Mouse (Mus musculus) left cerebral cortex, adult 2 months (tissue): ENCODE results near the gene Zbtb38. TPM values are rescaled to one million over a fixed set of nuclear protein-coding genes. Genes with fewer than 3 reads are reported as not detected.

Source experiments
- DNase-seq, 2 experiments: peaks; one replicate each; pipeline ENCODE4 v3.0.0; 2021 to 2022; ENCODE audit warnings: low spot score in 2 of 2, mixed read lengths in 1 of 2; ENCODE audit errors: extremely low spot score in 1 of 2
- H3K27ac ChIP-seq: fragments of 200-600 bp; 2 replicates; pipeline ENCODE4 v1.8.1; 2022
- H3K4me3 ChIP-seq: fragments of 200-600 bp; 2 replicates; pipeline ENCODE4 v1.8.1; 2022
- CTCF ChIP-seq: fragments of 200-600 bp; IDR thresholded peaks from 2 replicates; pipeline ENCODE4 v1.8.1; 2022; ENCODE audit warnings: antibody characterized with exemption, mild to moderate bottlenecking, moderate library complexity
- intact Hi-C: fragments of 180-260 bp; cut with DNase I; formaldehyde crosslinking; loops from one replicate; pipeline ENCODE4 v1.15.1; 2025
- total RNA-seq, 2 experiments: library from RNA; stranded (reverse); gene quantifications; 2 replicates each; pipeline ENCODE4 v1.2.3; 2021

The Zbtb38 gene
- total RNA-seq, 2 experiments from 2014 or later = 64.2 to 68.6 TPM

GRCm38 (mm10) chr9:96756638-96757435 lies 4.2 kb upstream of the Zbtb38 start:
- TF ChIP-seq CTCF = no peak
- intact Hi-C loops = loop anchor here (5.0 kb wide), 1 partner anchor 65 kb away; no protein-coding TSS in a partner anchor
- DNase-seq = no peak
- Histone ChIP-seq H3K27ac (no peak overlapping the region), H3K4me3 (no peak overlapping the region)

GRCm38 (mm10) chr9:96755761-96756160 lies 3.1 kb upstream of the Zbtb38 start:
- no peak for TF ChIP-seq CTCF
- DNase-seq = no peak
- no peak overlapping the region for H3K4me3 ChIP-seq
- intact Hi-C loops = loop anchor here (5.0 kb wide), 1 partner anchor 63 kb away; no protein-coding TSS in a partner anchor
- no peak overlapping the region for H3K27ac ChIP-seq

DNA sequence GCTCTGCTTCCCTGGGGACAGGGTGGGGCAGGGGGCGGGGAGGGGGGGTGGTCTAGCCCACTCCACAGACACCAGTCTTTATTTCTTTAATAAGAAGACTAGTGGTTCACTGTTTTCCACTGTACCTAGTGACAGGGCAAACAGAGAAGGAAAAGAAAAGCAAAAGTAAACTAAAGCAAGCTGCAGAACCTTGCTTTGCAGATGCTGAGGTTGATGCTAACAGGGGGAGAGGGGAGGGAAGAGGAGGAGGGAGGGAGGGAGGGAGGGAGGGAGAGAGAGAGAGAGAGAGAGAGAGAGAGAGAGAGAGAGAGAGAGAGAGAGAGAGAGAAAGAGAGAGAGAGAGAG lies 2.0 kb upstream of the Zbtb38 start:
- Histone ChIP-seq H3K4me3 (no peak overlapping the region), H3K27ac (no peak overlapping the region)
- intact Hi-C loops = no loop called here
- no peak for TF ChIP-seq CTCF
- DNase-seq = no peak

DNA sequence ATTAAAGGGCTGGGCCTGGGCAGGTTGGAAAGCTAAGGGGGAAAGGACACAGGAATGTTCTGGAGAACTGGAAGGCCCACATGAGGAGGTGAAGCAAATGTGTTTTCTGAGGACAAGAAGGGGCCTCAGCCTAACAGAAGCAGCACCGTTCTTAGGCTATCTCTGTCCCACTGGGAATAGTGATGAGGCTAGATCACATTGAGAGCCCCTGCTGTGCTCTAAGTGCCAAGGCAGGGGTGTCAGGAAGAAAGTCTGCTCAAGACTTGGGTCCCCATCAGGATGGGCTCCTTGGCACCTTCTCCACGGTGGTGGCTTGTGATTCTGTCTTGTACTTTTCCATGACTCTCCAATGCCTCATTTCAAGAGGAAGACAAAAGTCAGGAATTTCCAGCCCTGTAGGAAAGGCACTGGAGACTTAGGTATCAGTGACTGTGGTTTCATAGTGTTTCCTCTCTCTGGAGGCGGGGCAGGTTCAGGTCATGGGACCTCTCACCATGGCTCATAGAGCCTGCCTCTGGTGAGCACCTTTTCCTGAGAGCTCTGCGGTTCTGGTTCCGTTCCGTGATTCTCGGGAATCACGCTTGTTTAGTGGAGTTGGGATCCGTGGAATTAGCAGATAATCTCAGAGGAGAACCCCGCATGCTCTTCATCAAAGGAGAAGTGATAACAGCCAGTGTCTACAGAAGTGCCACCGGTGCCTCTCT lies 1.4 kb upstream of the Zbtb38 start:
- Histone ChIP-seq H3K4me3 (no peak overlapping the region), H3K27ac (no peak overlapping the region)
- TF ChIP-seq CTCF = no peak
- no peak for DNase-seq
- intact Hi-C loops = no loop called here

- intact Hi-C loops = no loop called here
These were observed 761 bp upstream of the Zbtb38 start for GRCm38 (mm10) chr9:96753392-96753791.

DNA sequence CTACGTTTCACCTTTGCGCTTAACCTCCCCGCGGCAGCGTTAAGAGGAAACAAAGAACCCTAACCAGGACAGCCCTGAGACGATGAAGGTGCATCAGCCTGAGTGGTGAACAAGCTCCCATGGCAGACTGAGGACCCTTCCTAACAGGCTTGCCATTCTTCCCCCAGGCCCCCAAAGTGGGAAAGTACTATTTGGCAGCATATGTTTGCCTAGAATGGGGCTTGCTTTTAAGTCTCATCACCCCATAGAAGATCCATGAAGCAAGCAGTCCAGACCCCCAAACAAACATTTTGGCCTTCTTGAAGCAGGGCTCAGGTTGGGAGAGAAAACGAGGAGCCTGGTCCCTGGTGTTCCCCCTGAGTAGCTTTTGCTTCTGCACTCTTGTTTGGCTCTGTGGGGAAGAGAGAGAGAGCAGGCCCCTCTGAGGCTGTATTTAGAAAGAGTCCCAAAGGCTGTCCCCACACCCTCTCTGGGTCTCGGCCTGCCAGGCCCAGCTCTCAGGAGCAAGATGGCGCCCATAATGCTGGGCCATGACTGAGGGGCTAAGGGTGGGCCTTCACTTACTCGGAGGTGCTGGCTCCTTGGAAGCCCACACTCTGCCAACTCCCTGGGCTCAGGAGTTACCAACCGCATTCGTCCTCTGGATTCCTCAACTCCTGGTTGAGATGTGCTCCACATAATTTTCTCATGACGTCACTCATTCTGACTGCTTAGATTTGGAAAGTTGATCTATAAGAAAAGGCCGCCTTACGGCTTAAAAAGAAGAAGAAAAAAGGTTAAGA lies 619 bp downstream of the Zbtb38 start:
- intact Hi-C loops = no loop called here
- no peak for DNase-seq
- TF ChIP-seq CTCF = no peak
- Histone ChIP-seq H3K27ac (peak overlapping the region; percentile 62), H3K4me3 (peak overlapping the region; percentile 21)

More at GRCm38 (mm10) chr9:96753392-96753791, 761 bp upstream of the Zbtb38 start:
- no peak overlapping the region for H3K27ac ChIP-seq
- DNase-seq = no peak
- no peak for TF ChIP-seq CTCF
- no peak overlapping the region for H3K4me3 ChIP-seq

DNA sequence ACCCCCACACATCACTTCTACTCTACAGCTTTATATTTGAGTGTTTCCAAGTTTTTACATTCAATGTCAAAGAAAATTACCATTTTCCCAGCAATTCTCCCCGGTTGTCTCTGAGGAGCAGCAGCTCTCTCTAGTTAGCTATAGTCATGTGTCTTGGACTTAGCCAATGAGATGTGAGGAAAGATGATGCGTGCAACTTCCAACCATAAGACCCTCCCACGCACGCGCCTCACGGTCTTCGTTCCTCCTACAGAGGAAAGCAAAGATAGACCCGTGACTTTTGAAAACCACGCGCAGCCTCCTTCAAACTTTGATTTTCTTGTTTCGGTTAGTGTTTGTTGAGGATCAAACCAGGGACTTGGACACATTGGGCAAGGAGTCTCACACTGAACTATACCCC lies 2.0 kb downstream of the Zbtb38 start:
- no peak overlapping the region for H3K4me3 ChIP-seq
- no peak overlapping the region for H3K27ac ChIP-seq
- intact Hi-C loops = no loop called here
- no peak for TF ChIP-seq CTCF
- no peak for DNase-seq

DNA sequence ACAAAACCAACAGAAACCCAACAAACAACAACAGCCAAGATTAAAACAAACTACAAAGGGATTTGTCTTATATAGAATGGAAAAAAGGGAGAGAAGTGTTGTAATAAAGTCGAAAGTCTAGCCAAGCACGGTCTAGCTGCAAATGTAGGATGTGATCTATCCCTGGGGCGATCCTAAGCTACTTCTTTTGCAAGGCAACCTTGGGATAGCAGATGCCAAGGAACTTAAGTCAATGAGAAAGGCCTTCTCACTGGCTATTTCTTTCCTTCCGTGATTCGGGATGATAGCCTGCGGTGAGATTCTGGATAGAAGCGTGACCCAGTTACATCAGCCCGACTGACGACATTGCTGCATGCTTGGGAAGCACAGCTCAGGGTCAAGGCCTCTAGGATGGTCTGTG lies 6.1 kb downstream of the Zbtb38 start:
- intact Hi-C loops = no loop called here
- Histone ChIP-seq H3K27ac (no peak overlapping the region), H3K4me3 (no peak overlapping the region)
- no peak for DNase-seq
- TF ChIP-seq CTCF = no peak

DNA sequence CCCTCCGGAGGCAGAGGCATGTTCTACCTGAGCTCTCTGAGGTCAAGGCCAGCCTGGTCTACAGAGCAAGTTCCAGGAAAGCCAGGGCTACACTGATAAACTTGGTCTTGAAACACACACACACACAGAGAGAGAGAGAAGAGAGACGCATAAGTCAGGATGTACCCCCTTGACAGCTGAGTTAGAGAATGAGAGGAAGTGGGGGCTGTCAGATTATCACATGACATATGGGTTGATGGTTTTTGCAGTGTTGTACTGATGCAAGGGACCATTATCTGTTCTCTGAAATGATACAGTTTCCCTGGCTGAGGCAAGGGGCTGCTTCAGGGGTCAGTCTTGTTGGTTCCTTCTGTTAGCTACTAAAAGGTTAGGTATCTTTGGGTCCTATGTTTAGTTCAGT lies 7.7 kb downstream of the Zbtb38 start:
- DNase-seq = no peak
- TF ChIP-seq CTCF = no peak
- no peak overlapping the region for H3K4me3 ChIP-seq
- H3K27ac ChIP-seq = no peak overlapping the region
- intact Hi-C loops = no loop called here

DNA sequence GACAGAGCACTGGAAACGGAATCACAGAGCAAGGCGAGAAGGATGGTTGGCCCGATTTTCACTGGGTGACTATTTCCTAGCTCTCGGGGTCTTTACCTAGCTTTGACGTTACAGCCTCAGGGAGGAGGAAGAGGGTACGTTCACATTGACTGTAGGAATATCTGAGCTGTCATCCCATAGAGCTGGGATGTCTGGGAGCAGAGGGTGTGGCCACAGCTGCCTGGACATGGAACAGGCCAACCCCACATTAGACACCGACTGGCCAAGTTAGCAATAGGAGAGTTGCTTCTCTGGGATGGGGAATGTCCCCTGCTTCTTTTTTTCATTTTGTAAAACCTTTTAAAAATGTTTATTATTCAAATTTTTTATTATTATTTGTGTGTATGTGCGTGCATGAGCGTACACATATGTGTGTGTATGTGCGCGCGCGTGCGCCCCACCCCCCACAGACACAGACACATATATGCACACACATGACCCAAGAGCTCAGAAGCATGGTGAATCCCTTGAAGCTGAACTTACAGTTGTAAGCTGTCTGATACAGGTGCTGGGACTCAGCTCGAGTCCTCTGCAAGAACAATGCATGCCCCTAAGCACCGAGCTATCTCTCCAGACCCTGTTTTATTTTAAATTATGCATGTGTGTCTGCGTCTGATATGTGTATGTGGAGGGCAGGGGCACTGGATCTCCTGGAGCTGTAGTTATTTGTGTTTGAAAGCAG lies 11.1 kb downstream of the Zbtb38 start:
- Histone ChIP-seq H3K27ac (no peak overlapping the region), H3K4me3 (no peak overlapping the region)
- no peak for TF ChIP-seq CTCF
- peak in 1 of 2 experiments; percentile 5 for DNase-seq
- intact Hi-C loops = no loop called here

DNA sequence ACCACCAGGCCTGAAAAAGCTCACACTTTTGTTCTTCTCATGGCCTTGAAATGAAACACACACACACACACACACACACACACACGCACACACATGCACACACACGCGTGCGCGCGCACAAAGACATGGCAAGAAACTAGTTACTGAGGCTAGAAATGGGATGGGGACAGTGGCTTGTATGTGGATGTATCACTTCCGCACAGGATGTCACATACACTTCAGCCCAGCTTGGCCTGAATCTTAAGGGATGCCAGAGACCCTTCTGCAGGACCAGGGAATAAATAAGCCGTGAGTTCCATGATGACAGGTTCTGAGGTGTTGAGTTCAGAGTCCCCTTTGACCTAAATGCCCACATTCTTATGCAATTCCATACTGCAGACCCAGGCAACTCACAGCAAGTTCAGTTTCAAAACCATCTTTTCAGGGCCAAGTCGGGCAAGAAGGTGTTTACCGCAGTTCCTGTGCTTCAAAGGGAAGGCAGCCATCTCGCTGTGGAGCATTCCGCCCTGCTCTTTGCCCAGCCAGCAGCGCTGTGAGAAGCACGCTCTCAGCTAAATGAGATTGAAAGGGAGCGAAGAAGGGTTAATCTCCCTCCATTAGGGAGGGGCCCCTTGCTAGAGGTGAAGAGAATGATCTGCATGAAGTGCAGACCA lies 11.8 kb downstream of the Zbtb38 start:
- intact Hi-C loops = no loop called here
- H3K27ac ChIP-seq = peak overlapping the region; percentile 65; the same call in 1 of the 2 replicates

More for the DNA sequence above, 11.8 kb downstream of the Zbtb38 start:
- H3K4me3 ChIP-seq = no peak overlapping the region
- DNase-seq = no peak
- no peak for TF ChIP-seq CTCF
